In genomic region chr2:153559613-153560152, GRCm38 (mm10) we compare ENCODE assay signal across 14 mouse cellular contexts. TPM values are rescaled to one million over a fixed set of nuclear protein-coding genes. Genes with fewer than 3 reads are reported as not detected.
DNase-seq lines count a peak whose midpoint lies in the region; TF ChIP-seq lines count a peak whose summit lies in the region.
"Had no signal": no experiment of that assay in that cellular context is flagged by ENCODE, and none has a peak within 500 bp of the region (broad histone marks: within the 10 kb centered on the region; RNA-seq: fewer than 3 reads in every experiment).

No protein-coding gene starts in this region.

- no peaks in the 10 kb centered on the region for H3K79me2 ChIP-seq in MEL (ENCODE audit: control insufficient read depth, insufficient read depth, low read length, poor library complexity)

- no peak for TF ChIP-seq RAD21 in MEL (IDR thresholded peaks at IDR 0.05; ENCODE audit: low read depth, low read length)

- no peak for TF ChIP-seq POLR2A in MEL (IDR thresholded peaks at IDR 0.05; ENCODE audit: control insufficient read depth in 1 of 2, insufficient read depth in 1 of 2, low read depth in 1 of 2, low read length in 2 of 2, poor library complexity in 1 of 2)

- no peak for TF ChIP-seq CTCF in MEL (IDR thresholded peaks at IDR 0.05 in 2 of 3, conservative IDR thresholded peaks at IDR 0.05 in 1 of 3; ENCODE audit: control insufficient read depth in 1 of 3, insufficient read depth in 1 of 3, low read depth in 2 of 3, low read length in 3 of 3, poor library complexity in 1 of 3, severe bottlenecking in 1 of 3)

- H3K27ac ChIP-seq in MEL (ENCODE audit: control insufficient read depth, low read depth, low read length): peak overlapping the region; percentile 59
- H3K27ac ChIP-seq in limb, embryonic 10.5 days: no peak overlapping the region

- H3K36me3 ChIP-seq in MEL (ENCODE audit: control insufficient read depth in 1 of 2, insufficient read depth in 2 of 2, low read length in 2 of 2): peaks cover 0 to 32% of the 10 kb centered on the region in 2 experiments; a peak in 2 of 4 replicates
- H3K36me3 ChIP-seq in limb, embryonic 10.5 days: no peaks in the 10 kb centered on the region
- H3K36me3 ChIP-seq: kidney, embryonic 15.5 days; midbrain, embryonic 13.5 days had no signal

- peak; percentile 11 to 51 for DNase-seq in frontal cortex, adult 2 months (ENCODE audit: extremely low spot score in 1 of 2, low spot score in 1 of 2)
- DNase-seq in frontal cortex, postnatal 14 days (ENCODE audit: low spot score in 2 of 2): no peak
- peak; percentile 22 to 45 for DNase-seq in left cerebral cortex, postnatal 14 days (ENCODE audit: low spot score in 2 of 2)
- no peak for DNase-seq in left cerebral cortex, postnatal 10 days (ENCODE audit: extremely low spot score in 1 of 2, low spot score in 2 of 2)
- DNase-seq in MEL (ENCODE audit: low read depth, low spot score): no peak
- DNase-seq in frontal cortex, postnatal 36 days (ENCODE audit: low spot score in 2 of 2): peak; percentile 31 to 62
- no peak for DNase-seq in gastrocnemius, adult 18-20 months (ENCODE audit: low spot score)
- no peak for DNase-seq in limb, embryonic 10.5 days (ENCODE audit: low spot score)
- DNase-seq: cerebellum, adult 9-10 months; lung, postnatal 10 days; retina, postnatal 1 day had no signal

- H3K27me3 ChIP-seq in MEL (ENCODE audit: control insufficient read depth in 1 of 2, insufficient read depth in 2 of 2, low read length in 2 of 2): no peaks in the 10 kb centered on the region
- H3K27me3 ChIP-seq in limb, embryonic 10.5 days (ENCODE audit: low read depth, poor library complexity, severe bottlenecking): peaks cover 43% of the 10 kb centered on the region
- H3K27me3 ChIP-seq: kidney, embryonic 15.5 days had no signal

- 53% methylated on average over 8 of the region's 8 CpGs for WGBS in limb, embryonic 10.5 days

- H3K4me1 ChIP-seq in MEL (ENCODE audit: control insufficient read depth in 1 of 2, insufficient read depth in 2 of 2, low read length in 2 of 2): peaks cover 19 to 51% of the 10 kb centered on the region in 2 experiments
- H3K4me1 ChIP-seq in limb, embryonic 10.5 days: peaks cover 33% of the 10 kb centered on the region

- H3K9me3 ChIP-seq in MEL (replicated peaks; ENCODE audit: insufficient read depth, low read length): no peaks in the 10 kb centered on the region
- H3K9me3 ChIP-seq in limb, embryonic 10.5 days (replicated peaks): no peaks in the 10 kb centered on the region
- H3K9me3 ChIP-seq: kidney, embryonic 15.5 days; midbrain, embryonic 13.5 days had no signal

- intact Hi-C loops in left cerebral cortex, postnatal 14 days (cut with DNase I): no loop called here
- intact Hi-C loops in left cerebral cortex, postnatal 10 days (cut with DNase I): no loop called here

- H3K4me3 ChIP-seq in MEL (ENCODE audit: control insufficient read depth in 1 of 2, insufficient read depth in 1 of 2, low read depth in 2 of 2, low read length in 2 of 2): no peak overlapping the region
- H3K4me3 ChIP-seq in limb, embryonic 10.5 days: no peak overlapping the region
- H3K4me3 ChIP-seq: layer of hippocampus, adult 2 months; midbrain, embryonic 13.5 days had no signal

- H3K9ac ChIP-seq in MEL (ENCODE audit: control insufficient read depth, low read depth, low read length, poor library complexity, severe bottlenecking): peak overlapping the region; percentile 47
- H3K9ac ChIP-seq: kidney, embryonic 15.5 days had no signal

- TF ChIP-seq EP300 in MEL (IDR thresholded peaks at IDR 0.05; ENCODE audit: low read depth in 1 of 2, low read length in 2 of 2): no peak

TF ChIP-seq in MEL, 35 proteins besides CTCF, POLR2A, EP300 and RAD21:
- TF ChIP-seq MXI1 (IDR thresholded peaks at IDR 0.05; ENCODE audit: low read depth, low read length) (no peak), ZC3H11A (IDR thresholded peaks at IDR 0.05; ENCODE audit: low read depth, low read length) (no peak), ZNF384 (IDR thresholded peaks at IDR 0.05; ENCODE audit: low read depth, low read length) (no peak), POLR2AphosphoS5 (IDR thresholded peaks at IDR 0.05; ENCODE audit: borderline replicate concordance, low read depth, low read length) (no peak), SIN3A (IDR thresholded peaks at IDR 0.05; ENCODE audit: low read length) (no peak; the same call in 1 of the 2 replicates), MYB (IDR thresholded peaks at IDR 0.05; ENCODE audit: low read depth, low read length) (no peak), JUND (IDR thresholded peaks at IDR 0.05; ENCODE audit: low read depth, low read length) (no peak), E2F4 (IDR thresholded peaks at IDR 0.05; ENCODE audit: borderline replicate concordance, low read depth, low read length) (no peak), BHLHE40 (IDR thresholded peaks at IDR 0.05; ENCODE audit: borderline replicate concordance, low read depth, low read length) (no peak)
TF ChIP-seq in MEL: peak in this region for 0.

RNA-seq across cellular contexts. Expression of gene Nol4l, which starts 29.9 kb away (rescaled TPM):
- polyA plus RNA-seq in frontal cortex, adult 2 months (2012; rRNA removed): 35.8 and 36.3 TPM in 2 replicates
- 10 to 100 TPM; 44.8 to 46.8 TPM for total RNA-seq in left cerebral cortex, postnatal 14 days (2021)
- total RNA-seq in left cerebral cortex, postnatal 10 days (2021): 10 to 100 TPM; 55.5 to 62.5 TPM
- total RNA-seq in MEL (2012; rRNA removed): 4.4 and 4.5 TPM in 2 replicates
- 1 to 10 TPM in 1 of 2 experiments, not detected in 1; 7.1 TPM for polyA plus RNA-seq in MEL (2012; ENCODE audit: insufficient read depth in 1 of 2, insufficient read length in 2 of 2, low read depth in 1 of 2, low replicate concordance in 2 of 2, missing spikeins in 1 of 2)
- total RNA-seq in gastrocnemius, adult 18-20 months (2021): under 1 TPM; 0.46 to 0.97 TPM
- 15.8 and 17.2 TPM in 2 replicates for polyA plus RNA-seq in limb, embryonic 10.5 days (2016; fragmentation: Nextera tagmentation; extraction: Ambion mirVana)

Comparison
In these comparisons a context has a peak if more than half of its experiments do, and no peak if none do; other contexts are left out.
1. DNase-seq: peak in frontal cortex, adult 2 months (2 of 2), left cerebral cortex, postnatal 14 days (2 of 2) and frontal cortex, postnatal 36 days (2 of 2); none in frontal cortex, postnatal 14 days (0 of 2), left cerebral cortex, postnatal 10 days (0 of 2), MEL (single experiment), gastrocnemius, adult 18-20 months (single experiment) and limb, embryonic 10.5 days (single experiment).